Mouse (Mus musculus) intestine, embryonic 14.5 days (tissue): Measurements from ENCODE around the gene Gpr21. TPM values are rescaled to one million over a fixed set of nuclear protein-coding genes. Genes with fewer than 3 reads are reported as not detected.
"Not testable (repeated sequence)": the region's sequence is repeated elsewhere in the genome, so short reads cannot be mapped to it uniquely, and the experiment has no call there.

ENCODE experiments used
- ATAC-seq: fragments of 200-750 bp; cut with Nextera tagmentation; replicated peaks from 2 replicates; pipeline ENCODE4 v1.8.0; 2017; ENCODE audit warnings: low read depth, moderate number of reproducible peaks, moderate TSS enrichment, moderate library complexity; ENCODE audit not compliant: low FRiP score, low TSS enrichment
- DNase-seq: peaks from one replicate; pipeline ENCODE4 v3.0.0-alpha.2; 2018; ENCODE audit warnings: low spot score
- H3K27ac ChIP-seq: fragments of 300-500 bp; sonication (generic); 2 replicates; pipeline ENCODE4 v1.5.1; 2014; ENCODE audit warnings: low read depth, mild to moderate bottlenecking, control low read depth
- H3K27me3 ChIP-seq: fragments of 300-500 bp; sonication (generic); replicated peaks from 2 replicates; pipeline ENCODE4 v1.6.1; 2014; ENCODE audit warnings: low read length, control low read depth; ENCODE audit not compliant: control insufficient read depth, insufficient read depth
- H3K36me3 ChIP-seq: fragments of 300-500 bp; sonication (generic); 2 replicates; pipeline ENCODE4 v1.6.1; 2014; ENCODE audit warnings: low read length, control low read depth; ENCODE audit not compliant: control insufficient read depth, insufficient read depth
- H3K4me1 ChIP-seq: fragments of 300-500 bp; sonication (generic); replicated peaks from 2 replicates; pipeline ENCODE4 v1.6.1; 2014; ENCODE audit warnings: low read length, control low read depth, mixed read lengths; ENCODE audit not compliant: control insufficient read depth, insufficient read depth
- H3K4me2 ChIP-seq: fragments of 300-500 bp; sonication (generic); 2 replicates; pipeline ENCODE4 v1.6.1; 2014; ENCODE audit warnings: low read length
- H3K4me3 ChIP-seq: fragments of 300-500 bp; sonication (generic); 2 replicates; pipeline ENCODE4 v1.5.1; 2014; ENCODE audit warnings: low read depth, low read length, control low read depth, mixed read lengths
- H3K9ac ChIP-seq: fragments of 300-500 bp; sonication (generic); 2 replicates; pipeline ENCODE4 v1.6.1; 2014; ENCODE audit warnings: mild to moderate bottlenecking, low read length
- H3K9me3 ChIP-seq: fragments of 300-500 bp; sonication (generic); 2 replicates; pipeline ENCODE4 v1.6.1; 2016; ENCODE audit warnings: low read length, control low read depth; ENCODE audit not compliant: control insufficient read depth
- WGBS: fragments of 180-500 bp; shearing (Covaris S2); extraction: QIAGEN DNeasy Blood & Tissue Kit; methylation state at CpG from one replicate; pipeline ENCODE4 v1.1.7; 2014; 5-methylcytosine and 5-hydroxymethylcytosine counted together
- polyA plus RNA-seq: library from polyadenylated mRNA; unstranded; fragments of >200 nt; fragmentation: Nextera tagmentation; extraction: Ambion mirVana; gene quantifications from 2 replicates; pipeline ENCODE4 v1.2.1, GENCODE M21; 2014

Gpr21 gene
- 2.2 and 2.6 TPM in 2 replicates for polyA plus RNA-seq

- H3K9me3 ChIP-seq: no peaks in the 10 kb centered on the region
- WGBS: 35% methylated on average over 11 of the region's 11 CpGs
- no peak within 1 kb of the TSS for H3K27ac ChIP-seq
- ATAC-seq (peak; percentile 57; the same call in 1 of the 2 replicates), DNase-seq (no peak)
- no peaks in the 10 kb centered on the region for H3K27me3 ChIP-seq
- H3K4me2 ChIP-seq: peak within 1 kb of the TSS; percentile 30; the same call in 1 of the 2 replicates
- peaks cover 35% of the 10 kb centered on the region for H3K36me3 ChIP-seq
- peaks cover 6% of the 10 kb centered on the region; the same call in 1 of the 2 replicates for H3K4me1 ChIP-seq
- H3K4me3 ChIP-seq: no peak within 1 kb of the TSS
- H3K9ac ChIP-seq: no peak within 1 kb of the TSS
These were observed at the start of gene Gpr21 for GRCm38 (mm10) chr2:37516030-37516710. Gene Gpr21, plus strand, starts transcription at chr2:37516332.

GRCm38 (mm10) chr2:37479559-37479958 is 36.6 kb upstream of the Gpr21 start:
- Histone ChIP-seq H3K36me3 (peaks cover 68% of the 10 kb centered on the region), H3K9me3 (no peaks in the 10 kb centered on the region), H3K27me3 (no peaks in the 10 kb centered on the region)

GRCm38 (mm10) chr2:37480039-37480438 is 36.1 kb upstream of the Gpr21 start:
- no peak overlapping the region for H3K9ac ChIP-seq
- no peak overlapping the region for H3K4me3 ChIP-seq
- H3K4me1 ChIP-seq: no peaks in the 10 kb centered on the region
- H3K27ac ChIP-seq: no peak overlapping the region
- no peak for ATAC-seq
- 92% methylated on average over 2 of the region's 2 CpGs for WGBS
- H3K36me3 ChIP-seq: peaks cover 70% of the 10 kb centered on the region
- no peak for DNase-seq
- no peak overlapping the region for H3K4me2 ChIP-seq
- no peaks in the 10 kb centered on the region for H3K27me3 ChIP-seq
- no peaks in the 10 kb centered on the region for H3K9me3 ChIP-seq

More at GRCm38 (mm10) chr2:37479559-37479958, 36.6 kb upstream of the Gpr21 start:
- H3K4me1 ChIP-seq: no peaks in the 10 kb centered on the region
- no peak overlapping the region for H3K4me2 ChIP-seq
- DNase-seq: no peak
- H3K4me3 ChIP-seq: no peak overlapping the region
- no peak overlapping the region for H3K27ac ChIP-seq
- ATAC-seq: no peak
- H3K9ac ChIP-seq: no peak overlapping the region

- Histone ChIP-seq H3K27ac (no peak overlapping the region), H3K4me3 (no peak overlapping the region), H3K27me3 (no peaks in the 10 kb centered on the region), H3K9me3 (no peaks in the 10 kb centered on the region), H3K4me1 (no peaks in the 10 kb centered on the region), H3K4me2 (no peak overlapping the region), H3K9ac (no peak overlapping the region), H3K36me3 (peaks cover 70% of the 10 kb centered on the region)
- no peak for ATAC-seq
- WGBS: 89% methylated on average over 2 of the region's 2 CpGs
- no peak for DNase-seq
These were observed 32.0 kb upstream of the Gpr21 start for GRCm38 (mm10) chr2:37484165-37484564.

- ATAC-seq (no peak), DNase-seq (peak; percentile 55)
- no peaks in the 10 kb centered on the region for H3K27me3 ChIP-seq
- no peak overlapping the region for H3K4me2 ChIP-seq
- H3K9ac ChIP-seq: no peak overlapping the region
- H3K9me3 ChIP-seq: no peaks in the 10 kb centered on the region
- H3K27ac ChIP-seq: no peak overlapping the region
- H3K4me1 ChIP-seq: no peaks in the 10 kb centered on the region
- no peak overlapping the region for H3K4me3 ChIP-seq
- H3K36me3 ChIP-seq: peaks cover 74% of the 10 kb centered on the region
- 83% methylated on average over 1 of the region's 1 CpGs for WGBS
These were observed 30.8 kb upstream of the Gpr21 start for GRCm38 (mm10) chr2:37485370-37485769.

GRCm38 (mm10) chr2:37486408-37486807 is 29.7 kb upstream of the Gpr21 start:
- H3K9ac ChIP-seq: no peak overlapping the region
- no peaks in the 10 kb centered on the region for H3K9me3 ChIP-seq
- ATAC-seq: no peak
- no peak overlapping the region for H3K4me3 ChIP-seq
- no peak overlapping the region for H3K27ac ChIP-seq
- H3K4me2 ChIP-seq: no peak overlapping the region
- H3K36me3 ChIP-seq: peaks cover 77% of the 10 kb centered on the region
- no peaks in the 10 kb centered on the region for H3K4me1 ChIP-seq
- no peaks in the 10 kb centered on the region for H3K27me3 ChIP-seq
- no peak for DNase-seq

- no peak overlapping the region for H3K4me2 ChIP-seq
- H3K4me3 ChIP-seq: no peak overlapping the region
- H3K4me1 ChIP-seq: no peaks in the 10 kb centered on the region
- ATAC-seq (no peak), DNase-seq (no peak)
- H3K9ac ChIP-seq: no peak overlapping the region
- H3K27me3 ChIP-seq: no peaks in the 10 kb centered on the region
- H3K9me3 ChIP-seq: no peaks in the 10 kb centered on the region
- 95% methylated on average over 2 of the region's 2 CpGs for WGBS
- peaks cover 84% of the 10 kb centered on the region for H3K36me3 ChIP-seq
- H3K27ac ChIP-seq: no peak overlapping the region
These were observed 27.2 kb upstream of the Gpr21 start for GRCm38 (mm10) chr2:37488956-37489355.

GRCm38 (mm10) chr2:37497321-37497720 is 18.8 kb upstream of the Gpr21 start:
- Histone ChIP-seq H3K9me3 (no peaks in the 10 kb centered on the region), H3K27me3 (no peaks in the 10 kb centered on the region), H3K36me3 (peaks cover 80% of the 10 kb centered on the region), H3K4me1 (no peaks in the 10 kb centered on the region), H3K4me3 (no peak overlapping the region), H3K9ac (no peak overlapping the region), H3K4me2 (no peak overlapping the region), H3K27ac (no peak overlapping the region)
- 96% methylated on average over 4 of the region's 4 CpGs for WGBS
- no peak for ATAC-seq
- no peak for DNase-seq

GRCm38 (mm10) chr2:37505856-37506255 is 10.3 kb upstream of the Gpr21 start:
- not testable (repeated sequence) for H3K9ac ChIP-seq, H3K9me3 ChIP-seq, H3K4me1 ChIP-seq, H3K4me2 ChIP-seq, H3K27me3 ChIP-seq, ATAC-seq, DNase-seq, H3K27ac ChIP-seq, H3K4me3 ChIP-seq
- WGBS: 90% methylated on average over 2 of the region's 2 CpGs
- peaks cover 68% of the 10 kb centered on the region for H3K36me3 ChIP-seq
